Mouse (Mus musculus) cerebellum, adult 2 months (tissue): ENCODE measurements around the gene Tfcp2. TPM values are rescaled to one million over a fixed set of nuclear protein-coding genes. Genes with fewer than 3 reads are reported as not detected.

Source experiments
- DNase-seq, 2 experiments: peaks; one replicate each; pipeline ENCODE4 v3.0.0; 2021
- H3K27ac ChIP-seq: fragments of 200-500 bp; 2 replicates; pipeline ENCODE4 v1.5.1; 2012; ENCODE audit warnings: low read length, control low read depth, inconsistent platforms; ENCODE audit not compliant: insufficient read depth
- H3K27me3 ChIP-seq: fragments of 200-500 bp; 2 replicates; pipeline ENCODE4 v1.6.1; 2012; ENCODE audit warnings: inconsistent platforms, mild to moderate bottlenecking, low read length, moderate library complexity; ENCODE audit not compliant: control insufficient read depth, insufficient read depth
- H3K4me1 ChIP-seq: fragments of 200-500 bp; 2 replicates; pipeline ENCODE4 v1.6.1; 2011; ENCODE audit warnings: low read length; ENCODE audit not compliant: control insufficient read depth, insufficient read depth
- H3K4me3 ChIP-seq: fragments of 200-500 bp; replicated peaks from 2 replicates; pipeline ENCODE3; 2011; ENCODE audit warnings: mild to moderate bottlenecking, low read depth, low read length, control low read depth; ENCODE audit not compliant: insufficient read depth
- CTCF ChIP-seq: fragments of 200-500 bp; IDR thresholded peaks from 2 replicates; pipeline ENCODE4 v1.5.1; 2011; ENCODE audit warnings: low read depth, mild to moderate bottlenecking, control low read depth, low read length, moderate library complexity, borderline replicate concordance; ENCODE audit not compliant: insufficient read depth
- POLR2A ChIP-seq: fragments of 200-500 bp; IDR thresholded peaks from 2 replicates; pipeline ENCODE4 v1.6.1; 2011; ENCODE audit warnings: low read length, control low read depth, borderline replicate concordance; ENCODE audit not compliant: insufficient read depth
- WGBS: fragments of 180-500 bp; shearing (Covaris S2); methylation state at CpG from one replicate; pipeline ENCODE4 v1.1.7; 2018; 5-methylcytosine and 5-hydroxymethylcytosine counted together
- polyA plus RNA-seq: library from polyadenylated mRNA; depleted of rRNA; stranded (reverse); fragments of >200 nt; gene quantifications from 2 replicates; pipeline ENCODE4 v1.2.3, GENCODE M21; 2012

The Tfcp2 gene
- polyA plus RNA-seq, 1 experiment = 25.4 TPM

- Histone ChIP-seq H3K27ac (no peak overlapping the region), H3K4me3 (no peak overlapping the region), H3K27me3 (no peaks in the 10 kb centered on the region), H3K4me1 (peaks cover 10% of the 10 kb centered on the region; the same call in 1 of the 2 replicates)
- no peak for DNase-seq
- WGBS = 89% methylated on average over 12 of the region's 12 CpGs
- no peak for TF ChIP-seq POLR2A
- TF ChIP-seq CTCF = no peak
Observed at GRCm38 (mm10) chr15:100575366-100575765, 23.6 kb upstream of the Tfcp2 start.

- no peaks in the 10 kb centered on the region for H3K27me3 ChIP-seq
- WGBS = 28% methylated on average over 2 of the region's 2 CpGs
- no peak overlapping the region for H3K4me3 ChIP-seq
- no peak overlapping the region for H3K27ac ChIP-seq
- TF ChIP-seq CTCF = no peak
- no peak for TF ChIP-seq POLR2A
- no peak for DNase-seq
- peaks cover 10% of the 10 kb centered on the region; the same call in 1 of the 2 replicates for H3K4me1 ChIP-seq
Observed at GRCm38 (mm10) chr15:100574378-100574777, 22.6 kb upstream of the Tfcp2 start.

- H3K27me3 ChIP-seq = no peaks in the 10 kb centered on the region
- peaks cover 10% of the 10 kb centered on the region; the same call in 1 of the 2 replicates for H3K4me1 ChIP-seq
- TF ChIP-seq CTCF = no peak
- H3K27ac ChIP-seq = no peak overlapping the region
- no peak for DNase-seq
- WGBS = 27% methylated on average over 6 of the region's 6 CpGs
- no peak overlapping the region for H3K4me3 ChIP-seq
Observed at GRCm38 (mm10) chr15:100573946-100574345, 22.1 kb upstream of the Tfcp2 start.

GRCm38 (mm10) chr15:100569239-100569638 lies 17.4 kb upstream of the Tfcp2 start:
- TF ChIP-seq POLR2A = no peak
- TF ChIP-seq CTCF = no peak
- DNase-seq = no peak
- H3K4me1 ChIP-seq = no peaks in the 10 kb centered on the region
- WGBS = 76% methylated on average over 3 of the region's 3 CpGs
- H3K27me3 ChIP-seq = no peaks in the 10 kb centered on the region
- no peak overlapping the region for H3K27ac ChIP-seq
- no peak overlapping the region for H3K4me3 ChIP-seq

GRCm38 (mm10) chr15:100566531-100566930 lies 14.7 kb upstream of the Tfcp2 start:
- TF ChIP-seq POLR2A = no peak
- TF ChIP-seq CTCF = no peak
- WGBS = 62% methylated on average over 2 of the region's 2 CpGs

GRCm38 (mm10) chr15:100557705-100558433 lies 6.1 kb upstream of the Tfcp2 start:
- no peaks in the 10 kb centered on the region for H3K27me3 ChIP-seq
- WGBS = 68% methylated on average over 5 of the region's 5 CpGs
- H3K4me3 ChIP-seq = no peak overlapping the region
- TF ChIP-seq CTCF = no peak
- no peaks in the 10 kb centered on the region for H3K4me1 ChIP-seq
- no peak for DNase-seq
- no peak overlapping the region for H3K27ac ChIP-seq

More at GRCm38 (mm10) chr15:100566531-100566930, 14.7 kb upstream of the Tfcp2 start:
- Histone ChIP-seq H3K27me3 (no peaks in the 10 kb centered on the region), H3K27ac (no peak overlapping the region), H3K4me3 (no peak overlapping the region), H3K4me1 (no peaks in the 10 kb centered on the region)
- DNase-seq = no peak

- no peaks in the 10 kb centered on the region for H3K27me3 ChIP-seq
- WGBS = 88% methylated on average over 9 of the region's 9 CpGs
- DNase-seq = no peak
- no peak overlapping the region for H3K27ac ChIP-seq
- no peak overlapping the region for H3K4me3 ChIP-seq
- H3K4me1 ChIP-seq = no peaks in the 10 kb centered on the region
- TF ChIP-seq CTCF (no peak), POLR2A (no peak)
Observed at GRCm38 (mm10) chr15:100556378-100556777, 4.6 kb upstream of the Tfcp2 start.

- WGBS = 66% methylated on average over 5 of the region's 5 CpGs
- Histone ChIP-seq H3K27ac (no peak overlapping the region), H3K4me1 (no peaks in the 10 kb centered on the region), H3K4me3 (no peak overlapping the region), H3K27me3 (no peaks in the 10 kb centered on the region)
- TF ChIP-seq CTCF (no peak), POLR2A (no peak)
- DNase-seq = no peak
Observed at GRCm38 (mm10) chr15:100555965-100556364, 4.2 kb upstream of the Tfcp2 start.
